Mouse (Mus musculus) thymus, adult 2 months (tissue): ENCODE measurements around the gene Nt5dc3. TPM values are rescaled to one million over a fixed set of nuclear protein-coding genes. Genes with fewer than 3 reads are reported as not detected.

Experiments
- DNase-seq: peaks from one replicate; pipeline ENCODE4 v3.0.0; 2021
- H3K27ac ChIP-seq: fragments of 200-500 bp; 2 replicates; pipeline ENCODE4 v1.5.1; 2012; ENCODE audit warnings: low read length, control low read depth; ENCODE audit not compliant: control insufficient read depth, insufficient read depth
- H3K27me3 ChIP-seq: fragments of 200-500 bp; 2 replicates; pipeline ENCODE4 v1.6.1; 2012; ENCODE audit warnings: mild to moderate bottlenecking, low read length, moderate library complexity, mixed read lengths; ENCODE audit not compliant: control insufficient read depth, insufficient read depth
- H3K36me3 ChIP-seq: fragments of 200-500 bp; 2 replicates; pipeline ENCODE4 v1.6.1; 2012; ENCODE audit warnings: mild to moderate bottlenecking, low read length, moderate library complexity; ENCODE audit not compliant: control insufficient read depth, insufficient read depth
- H3K4me1 ChIP-seq: fragments of 200-500 bp; replicated peaks from 2 replicates; pipeline ENCODE4 v1.6.1; 2012; ENCODE audit warnings: low read length; ENCODE audit not compliant: control insufficient read depth, insufficient read depth
- H3K4me3 ChIP-seq: fragments of 200-500 bp; 2 replicates; pipeline ENCODE4 v1.5.1; 2012; ENCODE audit warnings: mild to moderate bottlenecking, low read length, control low read depth, moderate library complexity; ENCODE audit not compliant: control insufficient read depth, insufficient read depth
- CTCF ChIP-seq: fragments of 200-500 bp; IDR thresholded peaks from 2 replicates; pipeline ENCODE4 v1.5.1; 2012; ENCODE audit warnings: mild to moderate bottlenecking, control low read depth, low read length, moderate library complexity, borderline replicate concordance; ENCODE audit not compliant: control insufficient read depth, poor library complexity, insufficient read depth; ENCODE audit errors: extremely low read depth
- POLR2A ChIP-seq: fragments of 200-500 bp; IDR thresholded peaks from 2 replicates; pipeline ENCODE4 v1.6.1; 2012; ENCODE audit warnings: mild to moderate bottlenecking, low read length, control low read depth, moderate library complexity; ENCODE audit not compliant: control insufficient read depth, poor library complexity, insufficient read depth; ENCODE audit errors: extremely low read depth
- WGBS: fragments of 180-500 bp; shearing (Covaris S2); methylation state at CpG from one replicate; pipeline ENCODE4 v1.1.7; 2018; 5-methylcytosine and 5-hydroxymethylcytosine counted together
- polyA plus RNA-seq: library from polyadenylated mRNA; depleted of rRNA; stranded (reverse); fragments of >200 nt; gene quantifications from 2 replicates; pipeline ENCODE4 v1.2.3, GENCODE M21; 2012; rRNA removed

The Nt5dc3 gene
- polyA plus RNA-seq, result 6.7 and 7.5 TPM in 2 replicates

DNA sequence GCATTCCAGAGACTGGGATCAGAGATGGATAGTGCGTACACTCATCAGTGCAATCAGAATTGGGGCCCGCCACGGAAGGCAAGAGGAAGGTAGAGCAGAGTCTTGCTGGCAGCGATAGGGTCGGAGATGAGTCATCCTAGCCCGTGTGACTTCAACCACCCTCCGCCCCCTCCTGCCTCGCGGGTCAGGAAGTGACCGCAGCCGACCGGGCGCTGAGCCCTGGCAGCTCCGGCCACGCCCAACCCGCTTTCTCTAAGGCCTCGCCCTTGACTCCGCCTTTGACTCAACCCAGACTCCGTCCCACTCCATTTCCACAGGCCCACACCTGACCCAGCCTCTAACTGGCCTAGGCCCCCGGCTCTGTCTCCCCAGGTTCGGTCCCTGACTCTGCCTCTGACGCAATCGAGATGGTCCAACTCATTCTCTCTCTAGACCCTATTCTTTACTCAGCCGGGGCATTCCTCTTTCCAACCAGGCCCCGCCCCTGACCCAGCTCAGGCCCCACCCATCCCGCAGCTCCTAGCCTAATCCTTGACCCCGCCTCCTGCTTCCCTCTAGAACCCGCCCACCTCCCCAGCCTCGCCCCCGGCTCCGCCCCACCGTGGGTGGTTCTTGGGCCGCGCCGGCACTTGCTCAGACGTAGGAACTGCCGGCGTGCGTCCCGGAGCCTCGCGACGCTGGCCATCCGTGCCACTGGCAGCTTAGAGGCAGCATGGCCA is at the start of gene Nt5dc3:
Gene Nt5dc3 (plus strand): TSS at position 608 of the 719 bp plus-strand sequence.
- DNase-seq, result peak; percentile 95
- peak within 1 kb of the TSS; percentile 31; the same call in 1 of the 2 replicates for H3K27ac ChIP-seq
- under 1% methylated on average over 44 of the region's 44 CpGs for WGBS
- peaks cover 17% of the 10 kb centered on the region for H3K4me1 ChIP-seq
- no peaks in the 10 kb centered on the region for H3K27me3 ChIP-seq
- TF ChIP-seq CTCF (peak; percentile 35; the same call in 1 of the 2 replicates), POLR2A (peak; percentile 89)
- no peaks in the 10 kb centered on the region for H3K36me3 ChIP-seq
- peak within 1 kb of the TSS; percentile 57 for H3K4me3 ChIP-seq

DNA sequence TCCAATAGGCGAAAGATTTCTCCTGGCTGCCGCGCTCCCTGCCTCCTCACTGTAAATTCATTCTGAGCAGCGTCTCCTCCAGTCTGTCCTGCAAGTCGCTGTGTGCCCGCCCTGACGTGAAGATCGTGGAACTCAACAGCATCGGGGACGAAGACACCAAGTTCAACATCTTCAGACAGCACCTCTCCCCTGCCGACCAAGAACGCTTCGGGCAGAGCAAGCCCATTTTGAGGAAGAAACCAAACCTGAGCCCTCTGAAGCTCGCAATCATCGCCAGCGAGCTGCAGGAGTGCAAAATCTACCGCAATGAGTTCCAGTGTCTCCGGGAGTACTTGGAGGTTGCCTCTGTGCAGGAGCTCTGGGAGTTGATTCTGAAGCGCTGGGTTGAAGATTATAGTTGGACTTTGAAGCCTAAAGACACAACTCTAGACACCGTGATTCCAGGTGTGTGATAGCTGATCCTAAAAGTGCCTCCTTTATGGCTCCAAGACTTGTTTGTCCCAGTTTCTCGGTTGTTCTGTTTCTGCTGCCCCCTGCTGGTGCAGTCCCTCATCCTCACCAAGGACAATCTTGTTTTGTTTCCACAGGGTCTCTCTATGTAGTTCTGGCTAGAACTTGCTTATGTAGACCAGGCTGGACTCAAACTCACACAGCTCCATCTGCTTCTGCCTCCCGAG is 47.8 kb upstream of the Nt5dc3 start:
- DNase-seq, result peak; percentile 88
- Histone ChIP-seq H3K27me3 (no peaks in the 10 kb centered on the region), H3K27ac (peak overlapping the region; percentile 17; the same call in 1 of the 2 replicates), H3K4me1 (peaks cover 20% of the 10 kb centered on the region), H3K36me3 (no peaks in the 10 kb centered on the region), H3K4me3 (peak overlapping the region; percentile 56)
- WGBS, result 7% methylated on average over 22 of the region's 22 CpGs
- TF ChIP-seq POLR2A, result no peak

DNA sequence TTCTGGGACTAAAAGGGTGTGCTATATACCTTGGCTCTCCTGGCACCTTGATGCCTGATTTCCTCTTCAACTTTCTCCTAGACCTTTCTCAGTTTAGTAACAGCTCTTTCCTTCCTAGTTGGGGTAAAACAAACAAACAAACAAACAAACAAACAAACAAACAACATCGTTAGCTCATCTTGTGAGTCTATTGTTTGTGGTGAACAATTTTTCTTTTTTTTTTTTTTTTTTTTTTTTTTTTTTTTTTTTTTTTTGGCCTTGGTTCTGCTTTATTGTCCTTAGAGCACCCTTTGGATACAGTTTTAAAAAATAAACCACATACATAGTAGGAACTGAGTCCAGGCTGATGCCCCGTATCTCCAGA is 47.3 kb upstream of the Nt5dc3 start:
- H3K27ac ChIP-seq, result no peak overlapping the region
- 34% methylated on average over 2 of the region's 2 CpGs for WGBS
- DNase-seq, result no peak
- H3K27me3 ChIP-seq, result no peaks in the 10 kb centered on the region
- no peak overlapping the region for H3K4me3 ChIP-seq
- TF ChIP-seq CTCF (no peak), POLR2A (no peak)
- no peaks in the 10 kb centered on the region for H3K36me3 ChIP-seq
- peaks cover 18% of the 10 kb centered on the region for H3K4me1 ChIP-seq

DNA sequence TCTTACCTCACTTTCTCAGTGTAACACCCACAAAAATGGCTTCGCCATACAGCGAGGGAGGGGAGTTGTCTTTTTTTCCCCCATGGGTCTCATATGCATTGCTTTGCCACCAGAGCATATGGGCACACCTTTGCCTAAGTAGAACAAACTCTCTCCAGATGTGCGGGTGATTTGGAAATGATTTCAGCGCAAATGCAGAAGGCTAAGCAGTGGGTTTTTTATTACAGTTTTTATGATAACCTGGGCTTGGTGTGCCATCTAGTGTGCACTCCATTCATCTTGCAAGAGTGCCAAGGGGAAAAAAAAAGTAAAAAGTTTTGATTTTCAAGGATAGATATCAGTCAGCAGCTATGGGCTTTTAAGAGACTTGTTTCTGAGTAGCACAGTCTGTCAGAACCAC is 43.8 kb upstream of the Nt5dc3 start:
- Histone ChIP-seq H3K27ac (no peak overlapping the region), H3K4me1 (no peaks in the 10 kb centered on the region), H3K4me3 (no peak overlapping the region), H3K36me3 (no peaks in the 10 kb centered on the region), H3K27me3 (no peaks in the 10 kb centered on the region)
- 81% methylated on average over 4 of the region's 4 CpGs for WGBS
- TF ChIP-seq POLR2A (no peak), CTCF (no peak)
- DNase-seq, result no peak

DNA sequence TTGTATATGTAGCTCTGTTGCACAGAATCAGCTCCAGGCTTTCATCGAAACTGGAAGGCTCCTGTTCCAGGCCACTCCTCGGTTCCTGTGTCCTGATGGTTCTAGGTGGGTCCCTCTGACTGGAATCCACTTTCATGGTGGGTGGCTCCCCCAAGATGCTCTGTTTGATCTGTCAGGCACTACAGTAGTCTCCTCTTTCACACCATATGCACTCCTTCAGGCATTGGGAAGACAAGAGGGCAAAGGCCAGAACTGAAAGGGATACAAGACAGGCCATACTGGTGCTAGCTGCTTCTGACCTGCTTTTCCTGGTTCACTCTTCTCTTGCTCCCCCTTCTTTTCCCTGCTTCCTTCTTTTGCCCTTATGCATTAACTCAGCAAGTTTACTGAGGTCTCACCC is 35.9 kb upstream of the Nt5dc3 start:
- H3K4me1 ChIP-seq, result no peaks in the 10 kb centered on the region
- H3K36me3 ChIP-seq, result no peaks in the 10 kb centered on the region
- no peak overlapping the region for H3K4me3 ChIP-seq
- 98% methylated on average over 2 of the region's 2 CpGs for WGBS
- DNase-seq, result no peak
- H3K27ac ChIP-seq, result no peak overlapping the region
- no peak for TF ChIP-seq CTCF
- TF ChIP-seq POLR2A, result no peak
- no peaks in the 10 kb centered on the region for H3K27me3 ChIP-seq

DNA sequence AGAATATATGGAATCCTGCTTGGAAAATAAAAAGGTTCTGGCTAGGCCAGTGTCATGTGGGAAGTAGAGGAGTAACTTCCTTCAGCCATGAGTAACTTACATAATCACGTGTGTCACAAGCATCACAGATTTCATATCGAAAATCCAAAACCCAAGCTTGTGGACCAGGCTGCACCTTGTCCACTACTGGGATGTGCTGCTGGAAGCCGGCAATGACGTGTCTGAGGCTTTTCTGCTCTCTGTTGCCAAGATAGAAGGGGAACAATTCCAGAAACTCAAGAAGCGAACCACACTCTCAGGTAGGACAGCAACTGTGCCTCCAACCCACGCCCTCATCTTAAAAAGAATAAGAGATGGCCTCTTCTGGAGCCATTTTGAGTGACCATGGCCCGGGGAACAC is 34.5 kb upstream of the Nt5dc3 start:
- Histone ChIP-seq H3K4me1 (no peaks in the 10 kb centered on the region), H3K27me3 (no peaks in the 10 kb centered on the region), H3K36me3 (no peaks in the 10 kb centered on the region), H3K27ac (no peak overlapping the region), H3K4me3 (no peak overlapping the region)
- DNase-seq, result no peak
- TF ChIP-seq POLR2A, result no peak
- no peak for TF ChIP-seq CTCF
- 94% methylated on average over 7 of the region's 7 CpGs for WGBS

DNA sequence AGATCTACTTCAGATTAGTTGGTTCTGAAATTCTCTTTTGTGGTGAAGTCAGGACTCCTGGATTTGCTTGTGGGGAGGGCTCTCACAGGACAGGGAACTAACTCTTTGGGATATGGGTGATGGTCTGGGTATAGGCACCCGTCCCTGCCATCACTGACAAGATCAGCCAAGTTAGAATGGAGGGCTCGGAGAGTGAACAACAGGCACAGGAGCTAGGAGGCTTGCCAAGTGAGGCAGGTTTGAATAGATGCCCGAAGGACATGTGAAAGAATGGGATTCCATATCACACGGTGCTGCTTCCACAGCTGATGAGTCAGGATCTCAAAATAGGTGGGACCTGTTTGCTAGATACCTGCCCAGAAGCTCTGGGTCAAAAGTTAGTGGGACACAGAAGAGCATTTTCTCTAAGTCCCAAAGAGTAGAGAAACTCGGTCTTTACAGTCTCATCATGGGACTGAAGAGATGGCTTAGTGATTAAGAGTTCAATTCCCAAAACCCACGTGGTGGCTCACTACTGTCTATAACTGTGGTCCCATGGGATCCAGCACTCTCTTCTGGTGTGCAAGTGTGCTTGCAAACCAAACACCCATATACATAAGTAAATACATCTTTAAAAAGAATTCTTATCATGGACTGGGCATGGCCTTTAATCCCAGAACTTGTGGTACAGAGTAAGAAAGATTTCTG is 22.8 kb upstream of the Nt5dc3 start:
- Histone ChIP-seq H3K27ac (no peak overlapping the region), H3K36me3 (no peaks in the 10 kb centered on the region), H3K4me1 (no peaks in the 10 kb centered on the region), H3K27me3 (no peaks in the 10 kb centered on the region), H3K4me3 (no peak overlapping the region)
- TF ChIP-seq CTCF, result no peak
- TF ChIP-seq POLR2A, result no peak
- DNase-seq, result no peak
- WGBS, result 93% methylated on average over 6 of the region's 6 CpGs
